Mouse (Mus musculus) v-Abl transformed pro-B cells (cell line): ENCODE data around the gene Azi2.

Experiments
- in situ Hi-C, 2 experiments: fragments of 400-800 bp; cut with MboI; formaldehyde crosslinking; loops; one replicate each; pipeline ENCODE4 v1.15.1; 2025; ENCODE audit not compliant: unreplicated experiment in 2 of 2

Gene Azi2

DNA sequence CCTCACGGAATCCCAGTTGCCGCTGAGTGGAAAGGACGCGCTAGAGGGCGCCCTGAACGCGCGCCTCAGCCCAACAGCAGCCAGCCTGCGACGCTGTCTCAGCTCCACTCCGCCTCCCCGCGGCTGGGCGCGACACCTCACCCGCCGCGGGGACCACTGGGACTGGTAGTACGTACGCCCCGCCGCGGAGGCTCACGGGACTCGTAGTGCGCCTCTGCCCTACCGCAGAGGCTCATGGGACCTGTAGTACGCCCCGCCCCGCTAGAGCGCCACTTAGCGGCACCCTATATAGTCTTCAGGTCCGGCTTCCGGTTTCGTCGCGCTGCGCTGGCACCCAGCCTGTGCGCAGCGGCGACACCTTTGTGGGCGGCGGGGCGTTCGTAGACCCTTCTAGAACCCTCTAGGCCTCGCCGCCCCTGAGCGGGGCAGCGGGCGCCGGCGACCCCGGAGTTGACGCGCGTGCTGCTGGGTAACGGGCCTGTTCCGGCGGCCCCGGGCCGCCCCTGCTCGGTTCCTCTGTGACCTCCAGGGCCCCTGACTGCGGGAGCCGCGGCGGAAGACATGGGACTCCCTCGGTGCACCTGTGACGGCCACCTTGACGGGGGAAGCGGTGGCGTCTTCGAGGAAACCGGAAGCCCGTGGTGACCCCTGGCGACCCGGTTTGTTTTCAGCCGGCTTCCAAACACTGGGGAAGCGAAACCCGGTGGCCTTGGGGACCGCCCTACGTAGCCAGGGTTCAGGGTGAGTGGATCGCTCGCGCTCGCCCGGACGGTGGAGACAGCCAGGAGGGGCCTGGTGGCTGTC, at the start of gene Azi2:
TSS of gene Azi2 (plus strand) at position 282 of the 804 bp plus-strand sequence.
- in situ Hi-C loops, result loop anchor here (5.0 to 25.0 kb wide), 4 partner anchors 67 to 1978 kb away; no protein-coding TSS in a partner anchor

DNA sequence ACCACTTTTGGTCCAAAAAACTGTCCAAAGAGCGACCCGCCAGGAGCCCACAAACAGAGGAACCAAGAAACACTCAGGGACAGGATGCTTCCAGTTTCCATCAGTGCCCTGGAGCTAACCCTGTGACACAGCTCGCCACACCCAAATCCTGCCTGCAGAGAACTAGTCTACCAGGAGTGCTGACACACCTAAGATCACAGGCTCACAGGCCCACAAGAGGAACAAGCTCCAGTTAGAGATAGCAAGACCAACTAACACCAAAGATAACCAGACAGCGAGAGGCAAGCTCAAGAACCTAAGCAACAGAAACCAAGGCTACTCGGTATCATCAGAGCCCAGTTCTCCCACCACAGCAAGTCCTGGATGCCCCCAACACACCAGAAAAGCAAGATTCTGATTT, 43.7 kb upstream of the Azi2 start:
- in situ Hi-C loops, result no loop called here

DNA sequence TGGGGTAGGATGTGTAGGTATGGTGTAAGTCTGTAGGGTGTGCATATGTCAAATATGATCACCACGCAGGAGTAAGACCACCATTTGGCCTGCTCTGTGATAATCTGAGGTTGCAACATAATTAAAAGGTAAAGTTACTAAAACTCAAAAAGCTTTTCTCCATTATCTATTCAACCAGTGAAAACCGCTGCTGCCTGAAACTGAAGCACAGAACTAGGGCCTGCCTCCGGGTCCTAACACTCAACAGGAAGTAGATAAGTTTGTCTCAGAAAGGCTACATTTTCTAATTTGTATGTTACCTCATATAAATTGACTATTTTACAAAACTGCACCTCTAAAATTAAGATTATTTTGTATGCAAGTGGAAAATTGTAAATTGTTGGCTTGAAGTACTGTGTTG, 38.8 kb upstream of the Azi2 start:
- in situ Hi-C loops, result no loop called here

GRCm38 (mm10) chr9:118003218-118003886, 36.9 kb upstream of the Azi2 start:
- in situ Hi-C loops, result no loop called here

DNA sequence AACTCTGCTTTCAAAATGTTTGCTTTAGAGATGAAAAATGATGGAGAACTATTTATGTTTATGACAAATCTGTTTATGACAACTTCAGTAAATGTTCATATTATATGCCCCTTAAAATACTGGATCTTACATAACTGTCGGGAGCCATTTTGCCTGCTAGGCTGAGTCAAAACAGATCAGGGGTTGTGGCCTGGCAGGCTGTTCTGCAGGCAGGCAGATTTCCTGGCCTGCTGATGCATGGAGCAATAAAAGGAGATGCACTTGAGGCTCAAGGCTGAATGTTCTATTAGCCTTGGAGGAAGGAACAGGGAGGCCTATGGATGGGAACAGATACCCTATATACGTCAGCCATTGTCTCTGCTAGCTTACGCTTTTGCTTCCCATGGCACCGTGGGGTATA, 36.4 kb upstream of the Azi2 start:
- in situ Hi-C loops, result no loop called here

GRCm38 (mm10) chr9:118012928-118013327, 27.4 kb upstream of the Azi2 start:
- in situ Hi-C loops, result no loop called here

DNA sequence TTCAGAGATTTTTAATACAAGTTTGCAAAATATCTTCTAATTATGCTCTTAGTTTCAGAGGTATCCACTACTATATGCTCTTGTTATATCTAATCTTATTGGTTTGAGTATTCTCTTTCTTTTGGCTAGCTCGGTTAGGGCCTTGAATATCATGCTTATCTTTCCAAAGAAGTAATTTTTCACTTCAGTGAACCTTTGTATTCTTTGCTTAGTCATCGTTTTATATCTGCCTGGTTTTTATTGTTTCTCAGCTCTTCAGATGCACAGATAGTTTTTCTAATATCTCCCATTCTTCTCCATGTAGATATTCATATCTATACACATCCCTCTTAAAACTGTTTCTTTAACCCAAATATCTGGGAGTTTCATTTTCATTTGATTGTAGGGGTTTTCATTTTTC, 15.3 kb upstream of the Azi2 start:
- in situ Hi-C loops, result loop anchor here (25.0 kb wide), 3 partner anchors 963 to 1963 kb away; no protein-coding TSS in a partner anchor

- in situ Hi-C loops, result loop anchor here (25.0 kb wide), 3 partner anchors 967 to 1967 kb away; no protein-coding TSS in a partner anchor
Observed at GRCm38 (mm10) chr9:118029490-118029889, 10.8 kb upstream of the Azi2 start.

DNA sequence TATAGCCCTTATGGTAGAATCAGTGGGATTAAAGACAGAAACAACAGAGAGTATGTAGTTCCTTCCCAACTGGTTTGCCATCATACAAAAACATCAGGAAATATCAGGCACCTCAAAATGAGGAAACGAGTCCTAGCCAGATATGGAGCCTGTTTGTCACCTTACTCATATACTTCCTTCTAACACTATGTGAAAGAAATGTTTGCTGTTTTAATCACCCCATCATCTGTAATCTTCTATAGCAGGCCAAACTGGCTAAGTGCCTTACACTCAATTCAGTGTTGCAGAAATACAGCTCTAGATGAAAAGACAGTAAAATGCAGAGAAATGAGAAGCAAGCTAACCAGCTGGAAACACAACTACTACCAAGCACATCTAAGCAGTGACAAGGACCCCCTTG, 10.0 kb upstream of the Azi2 start:
- in situ Hi-C loops, result loop anchor here (25.0 kb wide), 3 partner anchors 968 to 1968 kb away; no protein-coding TSS in a partner anchor

GRCm38 (mm10) chr9:118031694-118032093, 8.6 kb upstream of the Azi2 start:
- in situ Hi-C loops, result loop anchor here (25.0 kb wide), 3 partner anchors 969 to 1969 kb away; no protein-coding TSS in a partner anchor

- in situ Hi-C loops, result loop anchor here (25.0 kb wide), 3 partner anchors 973 to 1973 kb away; no protein-coding TSS in a partner anchor
Observed at GRCm38 (mm10) chr9:118034990-118035389, 5.3 kb upstream of the Azi2 start.

DNA sequence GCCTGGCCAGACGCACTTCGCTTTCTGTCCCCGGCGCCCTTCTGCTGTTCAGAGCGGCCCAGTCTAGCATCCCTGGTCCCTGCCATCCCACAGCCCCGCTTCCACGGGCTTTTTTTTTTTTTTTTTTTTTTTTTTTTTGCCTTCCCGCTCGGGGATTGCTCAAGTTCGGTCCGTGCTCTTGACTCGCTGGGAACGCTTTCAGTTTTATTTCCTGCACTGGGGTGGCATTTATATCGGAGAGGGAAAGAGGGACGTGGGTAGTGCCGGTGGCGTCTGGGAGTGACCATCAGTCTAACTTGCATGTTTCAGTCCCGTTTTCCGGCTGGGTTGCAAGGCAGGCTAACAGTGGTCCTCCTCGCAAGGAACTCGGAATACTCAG, 712 bp downstream of the Azi2 start:
- in situ Hi-C loops, result loop anchor here (5.0 to 25.0 kb wide), 4 partner anchors 66 to 1979 kb away; no protein-coding TSS in a partner anchor

DNA sequence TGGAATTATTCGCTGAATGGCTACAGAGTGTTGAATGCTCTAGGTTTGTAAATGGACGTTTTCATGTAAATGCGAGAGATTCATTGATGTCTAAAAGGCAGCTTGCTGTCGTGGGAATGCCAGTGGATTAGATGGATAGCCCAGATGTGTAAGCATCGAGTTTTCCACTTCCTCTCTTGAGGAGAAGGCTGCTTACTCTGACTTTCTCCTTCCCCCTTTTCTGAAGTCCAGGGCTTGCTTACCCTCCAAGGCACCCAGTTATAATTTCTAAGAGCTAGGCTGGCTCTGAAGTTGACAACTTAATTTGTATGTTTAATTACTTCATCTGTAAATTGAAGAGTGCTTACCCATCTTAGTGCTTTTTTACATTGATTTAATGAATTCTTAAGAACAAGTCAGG, 1.3 kb downstream of the Azi2 start:
- in situ Hi-C loops, result loop anchor here (5.0 to 25.0 kb wide), 4 partner anchors 66 to 1979 kb away; no protein-coding TSS in a partner anchor

GRCm38 (mm10) chr9:118042738-118043137, 2.4 kb downstream of the Azi2 start:
- in situ Hi-C loops, result loop anchor here (5.0 to 25.0 kb wide), 4 partner anchors 65 to 1980 kb away; no protein-coding TSS in a partner anchor

DNA sequence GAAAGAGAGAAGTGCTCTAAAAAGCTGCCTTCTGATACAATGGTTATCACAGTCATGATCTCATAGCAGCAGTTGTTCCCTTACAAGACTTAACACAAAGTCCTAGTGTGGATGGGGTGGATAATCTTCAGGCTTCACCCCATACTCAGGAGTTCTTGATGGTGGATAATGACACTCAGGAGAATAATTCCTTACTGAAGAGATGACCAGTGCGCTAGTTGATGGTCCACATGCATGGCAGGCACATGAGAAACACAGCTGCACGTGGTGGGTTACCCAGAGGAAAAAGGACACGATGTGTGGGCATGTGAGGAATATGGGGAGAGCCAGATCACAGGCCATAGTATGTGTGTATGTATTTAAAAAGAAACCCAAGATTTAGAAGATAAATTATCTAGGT, 3.3 kb downstream of the Azi2 start:
- in situ Hi-C loops, result loop anchor here (5.0 to 25.0 kb wide), 4 partner anchors 64 to 1981 kb away; no protein-coding TSS in a partner anchor

DNA sequence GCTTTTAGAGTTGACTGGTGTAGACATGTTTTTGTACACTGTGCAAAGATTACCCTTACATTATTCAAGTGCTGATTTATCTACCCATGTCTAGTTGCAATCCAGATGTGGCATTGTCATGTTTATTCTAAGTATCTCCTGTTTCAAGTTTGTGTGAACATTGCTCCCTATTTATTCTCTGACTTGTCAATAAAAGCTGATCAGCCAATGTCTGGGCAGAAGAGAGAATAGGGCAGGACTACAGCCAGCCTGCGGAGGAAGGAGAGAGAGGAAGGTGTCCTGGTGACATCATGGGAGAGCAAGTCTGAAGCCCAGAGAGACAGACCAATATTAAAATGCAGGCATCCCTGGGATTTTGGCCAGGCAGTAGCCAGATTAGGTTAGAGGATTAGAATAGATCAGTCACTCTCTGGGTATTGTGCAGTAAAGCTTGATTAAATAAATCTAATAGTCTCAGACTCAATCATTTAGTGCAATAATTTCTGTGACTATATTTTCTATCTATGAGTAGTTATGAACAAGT, 4.8 kb downstream of the Azi2 start:
- in situ Hi-C loops, result loop anchor here (25.0 kb wide), 3 partner anchors 983 to 1983 kb away; no protein-coding TSS in a partner anchor

DNA sequence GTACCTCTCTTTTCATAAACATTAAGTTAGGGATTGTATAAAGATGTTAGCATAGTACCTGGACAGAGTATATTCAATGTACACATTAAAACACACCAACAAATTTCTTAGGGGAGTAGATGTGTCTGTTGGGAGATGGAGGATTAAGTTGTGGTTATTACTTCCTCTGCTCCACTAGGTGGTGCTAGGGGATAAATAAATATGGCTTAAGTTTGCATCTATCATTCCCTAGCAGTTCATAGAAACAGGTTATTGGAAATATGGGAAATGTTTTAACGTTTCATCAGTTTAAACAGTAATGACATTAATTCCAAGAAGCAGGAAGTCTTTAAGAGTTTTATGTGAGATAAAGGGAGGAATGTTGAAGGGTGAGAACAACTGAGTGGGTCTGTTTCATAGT, 13.0 kb downstream of the Azi2 start:
- in situ Hi-C loops, result loop anchor here (5.0 to 25.0 kb wide), 5 partner anchors 112 to 984 kb away; no protein-coding TSS in a partner anchor

DNA sequence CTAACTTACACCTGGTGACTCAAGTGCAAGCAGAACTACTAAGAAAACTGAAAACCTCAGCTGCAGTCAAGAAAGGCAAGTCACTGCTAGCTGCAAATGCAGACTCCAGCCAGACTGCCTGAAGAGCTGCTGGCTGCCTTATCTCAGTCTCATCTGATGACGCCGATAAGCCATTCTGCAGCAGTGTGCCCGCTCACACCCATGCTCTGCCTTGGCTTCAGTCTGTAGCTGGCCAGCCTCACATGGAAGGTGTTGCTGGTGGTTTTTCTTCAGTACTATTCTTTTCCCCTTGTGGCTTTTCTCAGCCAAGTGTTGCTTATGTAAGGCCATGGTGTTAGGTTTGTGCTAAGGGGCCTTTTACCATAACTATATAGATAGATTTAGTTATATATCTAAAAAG, 18.8 kb downstream of the Azi2 start:
- in situ Hi-C loops, result loop anchor here (10.0 to 25.0 kb wide), 3 partner anchors 106 to 978 kb away; no protein-coding TSS in a partner anchor

GRCm38 (mm10) chr9:118070442-118070841, 30.1 kb downstream of the Azi2 start:
- in situ Hi-C loops, result loop anchor here in 1 of 2 experiments (25.0 kb wide), 1 partner anchor 967 kb away; no protein-coding TSS in a partner anchor

GRCm38 (mm10) chr9:118071337-118071736, 31.0 kb downstream of the Azi2 start:
- in situ Hi-C loops, result loop anchor here in 1 of 2 experiments (25.0 kb wide), 1 partner anchor 966 kb away; no protein-coding TSS in a partner anchor
